Mouse (Mus musculus): Measurements from ENCODE around the gene Klhl2. TPM values are rescaled to one million over a fixed set of nuclear protein-coding genes. Genes with fewer than 3 reads are reported as not detected.

Klhl2 gene
- 10.5 and 13.9 TPM in 2 replicates for polyA plus RNA-seq (2014; fragmentation: Nextera tagmentation; extraction: Ambion mirVana)

DNA sequence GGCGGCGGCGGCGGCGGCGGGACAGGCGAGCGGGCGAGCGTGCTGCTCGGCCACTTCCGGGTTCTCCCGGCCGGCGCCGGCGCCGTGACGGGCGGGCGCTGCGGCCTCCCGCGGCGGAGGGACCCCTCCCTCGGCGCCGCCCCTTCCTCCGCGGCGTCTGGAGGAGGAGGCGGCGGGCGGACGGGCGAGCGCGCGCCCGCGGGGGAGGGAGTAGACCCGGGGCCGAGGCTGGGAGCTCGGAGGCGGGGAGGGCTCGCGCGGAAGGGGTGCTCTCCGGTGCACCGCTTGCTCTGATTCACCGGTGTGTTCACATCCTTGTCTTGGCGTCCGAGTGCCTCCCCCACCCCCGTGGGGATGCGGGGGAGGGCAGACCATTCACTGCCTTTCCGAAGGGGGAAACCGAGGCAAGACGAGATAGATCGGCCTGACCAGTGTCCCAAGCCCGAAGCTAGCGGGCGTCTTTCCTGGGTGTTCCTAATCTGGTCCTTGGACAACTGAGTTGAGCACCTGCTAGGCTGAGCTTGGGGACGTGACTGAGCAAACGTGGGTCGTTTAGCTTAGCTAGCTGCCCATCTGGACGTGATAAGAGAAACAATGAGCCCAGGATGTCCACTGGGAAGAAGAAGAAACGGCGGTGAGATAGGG lies at the start of gene Klhl2:
Gene Klhl2 (minus strand): TSS at position 121 of the 645 bp plus-strand sequence.
- WGBS: 0% methylated on average over 35 of the region's 68 CpGs
- H3K4me1 ChIP-seq (ENCODE audit: control insufficient read depth, insufficient read depth, low read length): no peaks in the 10 kb centered on the region
- ATAC-seq (replicated peaks; ENCODE audit: insufficient number of reproducible peaks, low FRiP score, low TSS enrichment, low read depth) (peak; percentile 82), DNase-seq (ENCODE audit: low spot score) (peak; percentile 82)
- no peaks in the 10 kb centered on the region for H3K9me3 ChIP-seq (replicated peaks; ENCODE audit: control insufficient read depth, low read length)
- H3K4me2 ChIP-seq (ENCODE audit: low read depth, low read length): peak within 1 kb of the TSS; percentile 83
- peak within 1 kb of the TSS; percentile 82 for H3K9ac ChIP-seq (replicated peaks; ENCODE audit: low read length)
- peak within 1 kb of the TSS; percentile 41; the same call in 1 of the 2 replicates for H3K27ac ChIP-seq (replicated peaks; ENCODE audit: low read depth, low read length)
- no peaks in the 10 kb centered on the region for H3K27me3 ChIP-seq (ENCODE audit: control insufficient read depth, insufficient read depth, low read length)
- no peaks in the 10 kb centered on the region for H3K36me3 ChIP-seq (replicated peaks; ENCODE audit: control insufficient read depth, insufficient read depth, low read depth, low read length)
- H3K4me3 ChIP-seq (ENCODE audit: low read depth, low read length): peak within 1 kb of the TSS; percentile 91

- no peak overlapping the region for H3K4me2 ChIP-seq (ENCODE audit: low read depth, low read length)
- DNase-seq (ENCODE audit: low spot score) (peak; percentile 29), ATAC-seq (replicated peaks; ENCODE audit: insufficient number of reproducible peaks, low FRiP score, low TSS enrichment, low read depth) (no peak)
- WGBS: 10% methylated on average over 4 of the region's 4 CpGs
- H3K9ac ChIP-seq (replicated peaks; ENCODE audit: low read length): no peak overlapping the region
- no peak overlapping the region for H3K4me3 ChIP-seq (ENCODE audit: low read depth, low read length)
- H3K9me3 ChIP-seq (replicated peaks; ENCODE audit: control insufficient read depth, low read length): no peaks in the 10 kb centered on the region
- H3K27ac ChIP-seq (replicated peaks; ENCODE audit: low read depth, low read length): no peak overlapping the region
- no peaks in the 10 kb centered on the region for H3K27me3 ChIP-seq (ENCODE audit: control insufficient read depth, insufficient read depth, low read length)
- H3K4me1 ChIP-seq (ENCODE audit: control insufficient read depth, insufficient read depth, low read length): no peaks in the 10 kb centered on the region
- H3K36me3 ChIP-seq (replicated peaks; ENCODE audit: control insufficient read depth, insufficient read depth, low read depth, low read length): no peaks in the 10 kb centered on the region
These were observed 48.9 kb upstream of the Klhl2 start for GRCm38 (mm10) chr8:64898710-64899109.

DNA sequence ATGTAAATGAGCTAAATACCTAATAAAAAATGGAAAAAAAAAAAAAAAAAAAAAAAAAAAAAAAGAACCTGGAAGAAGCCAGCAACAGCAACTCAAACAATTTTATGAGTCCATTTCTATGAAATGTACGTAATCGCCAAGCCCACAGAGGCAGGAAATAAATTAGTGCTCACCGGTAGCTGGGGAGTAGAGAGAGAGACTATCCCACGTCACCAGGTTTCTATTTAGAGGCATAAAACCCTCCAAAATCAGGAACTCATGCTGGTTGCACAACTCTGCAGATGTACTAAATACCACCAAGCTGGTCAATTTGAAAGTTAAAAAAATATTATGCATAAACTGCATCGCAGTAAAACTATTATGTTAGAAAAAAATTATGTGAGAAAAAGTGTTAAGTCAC lies 46.9 kb upstream of the Klhl2 start:
- ATAC-seq (replicated peaks; ENCODE audit: insufficient number of reproducible peaks, low FRiP score, low TSS enrichment, low read depth) (no peak), DNase-seq (ENCODE audit: low spot score) (no peak)
- Histone ChIP-seq H3K9me3 (replicated peaks; ENCODE audit: control insufficient read depth, low read length) (no peaks in the 10 kb centered on the region), H3K36me3 (replicated peaks; ENCODE audit: control insufficient read depth, insufficient read depth, low read depth, low read length) (no peaks in the 10 kb centered on the region), H3K9ac (replicated peaks; ENCODE audit: low read length) (no peak overlapping the region), H3K4me3 (ENCODE audit: low read depth, low read length) (no peak overlapping the region), H3K4me2 (ENCODE audit: low read depth, low read length) (no peak overlapping the region), H3K4me1 (ENCODE audit: control insufficient read depth, insufficient read depth, low read length) (no peaks in the 10 kb centered on the region), H3K27ac (replicated peaks; ENCODE audit: low read depth, low read length) (no peak overlapping the region), H3K27me3 (ENCODE audit: control insufficient read depth, insufficient read depth, low read length) (no peaks in the 10 kb centered on the region)
- 85% methylated on average over 5 of the region's 5 CpGs for WGBS

GRCm38 (mm10) chr8:64880619-64881200 lies 30.9 kb upstream of the Klhl2 start:
- H3K9me3 ChIP-seq (replicated peaks; ENCODE audit: control insufficient read depth, low read length): no peaks in the 10 kb centered on the region
- 31% methylated on average over 13 of the region's 13 CpGs for WGBS
- no peak overlapping the region for H3K27ac ChIP-seq (replicated peaks; ENCODE audit: low read depth, low read length)
- H3K27me3 ChIP-seq (ENCODE audit: control insufficient read depth, insufficient read depth, low read length): no peaks in the 10 kb centered on the region
- H3K4me3 ChIP-seq (ENCODE audit: low read depth, low read length): no peak overlapping the region
- DNase-seq (ENCODE audit: low spot score) (no peak), ATAC-seq (replicated peaks; ENCODE audit: insufficient number of reproducible peaks, low FRiP score, low TSS enrichment, low read depth) (no peak)
- H3K36me3 ChIP-seq (replicated peaks; ENCODE audit: control insufficient read depth, insufficient read depth, low read depth, low read length): no peaks in the 10 kb centered on the region
- no peaks in the 10 kb centered on the region for H3K4me1 ChIP-seq (ENCODE audit: control insufficient read depth, insufficient read depth, low read length)
- no peak overlapping the region for H3K9ac ChIP-seq (replicated peaks; ENCODE audit: low read length)
- no peak overlapping the region for H3K4me2 ChIP-seq (ENCODE audit: low read depth, low read length)

- Histone ChIP-seq H3K36me3 (replicated peaks; ENCODE audit: control insufficient read depth, insufficient read depth, low read depth, low read length) (no peaks in the 10 kb centered on the region), H3K4me3 (ENCODE audit: low read depth, low read length) (no peak overlapping the region), H3K9ac (replicated peaks; ENCODE audit: low read length) (no peak overlapping the region), H3K27me3 (ENCODE audit: control insufficient read depth, insufficient read depth, low read length) (no peaks in the 10 kb centered on the region), H3K4me2 (ENCODE audit: low read depth, low read length) (no peak overlapping the region), H3K4me1 (ENCODE audit: control insufficient read depth, insufficient read depth, low read length) (no peaks in the 10 kb centered on the region), H3K9me3 (replicated peaks; ENCODE audit: control insufficient read depth, low read length) (no peaks in the 10 kb centered on the region), H3K27ac (replicated peaks; ENCODE audit: low read depth, low read length) (no peak overlapping the region)
- no peak for ATAC-seq (replicated peaks; ENCODE audit: insufficient number of reproducible peaks, low FRiP score, low TSS enrichment, low read depth)
- 86% methylated on average over 22 of the region's 22 CpGs for WGBS
- DNase-seq (ENCODE audit: low spot score): no peak
These were observed 28.0 kb upstream of the Klhl2 start for GRCm38 (mm10) chr8:64877630-64878312.

- Histone ChIP-seq H3K4me3 (ENCODE audit: low read depth, low read length) (no peak overlapping the region), H3K9me3 (replicated peaks; ENCODE audit: control insufficient read depth, low read length) (no peaks in the 10 kb centered on the region), H3K9ac (replicated peaks; ENCODE audit: low read length) (no peak overlapping the region), H3K36me3 (replicated peaks; ENCODE audit: control insufficient read depth, insufficient read depth, low read depth, low read length) (no peaks in the 10 kb centered on the region), H3K27ac (replicated peaks; ENCODE audit: low read depth, low read length) (no peak overlapping the region), H3K4me1 (ENCODE audit: control insufficient read depth, insufficient read depth, low read length) (no peaks in the 10 kb centered on the region), H3K27me3 (ENCODE audit: control insufficient read depth, insufficient read depth, low read length) (no peaks in the 10 kb centered on the region), H3K4me2 (ENCODE audit: low read depth, low read length) (no peak overlapping the region)
- 86% methylated on average over 12 of the region's 12 CpGs for WGBS
- DNase-seq (ENCODE audit: low spot score): no peak
- no peak for ATAC-seq (replicated peaks; ENCODE audit: insufficient number of reproducible peaks, low FRiP score, low TSS enrichment, low read depth)
These were observed 21.8 kb upstream of the Klhl2 start for GRCm38 (mm10) chr8:64871469-64872165.

DNA sequence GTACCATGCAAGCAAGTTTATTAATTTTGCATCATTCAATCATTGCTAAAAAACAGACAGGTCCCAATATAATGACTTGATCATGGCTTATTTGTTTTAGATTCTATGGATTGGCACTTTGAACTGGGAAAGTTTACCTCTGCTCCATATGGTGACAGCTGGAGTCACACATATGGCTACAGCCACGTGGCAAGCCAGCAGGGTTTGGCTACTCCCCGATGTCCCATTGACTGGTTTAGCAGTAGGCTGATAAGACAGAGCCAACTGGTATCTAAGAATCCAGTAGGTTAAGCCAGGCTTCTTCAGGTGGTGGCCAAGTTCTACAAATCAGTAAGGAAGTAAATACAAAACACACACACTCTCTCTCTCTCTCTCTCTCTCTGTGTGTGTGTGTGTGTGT lies 20.4 kb upstream of the Klhl2 start:
- ATAC-seq (replicated peaks; ENCODE audit: insufficient number of reproducible peaks, low FRiP score, low TSS enrichment, low read depth) (no peak), DNase-seq (ENCODE audit: low spot score) (no peak)
- Histone ChIP-seq H3K36me3 (replicated peaks; ENCODE audit: control insufficient read depth, insufficient read depth, low read depth, low read length) (no peaks in the 10 kb centered on the region), H3K9me3 (replicated peaks; ENCODE audit: control insufficient read depth, low read length) (no peaks in the 10 kb centered on the region), H3K9ac (replicated peaks; ENCODE audit: low read length) (no peak overlapping the region), H3K4me3 (ENCODE audit: low read depth, low read length) (no peak overlapping the region), H3K4me2 (ENCODE audit: low read depth, low read length) (no peak overlapping the region), H3K27me3 (ENCODE audit: control insufficient read depth, insufficient read depth, low read length) (no peaks in the 10 kb centered on the region), H3K4me1 (ENCODE audit: control insufficient read depth, insufficient read depth, low read length) (no peaks in the 10 kb centered on the region), H3K27ac (replicated peaks; ENCODE audit: low read depth, low read length) (no peak overlapping the region)
- WGBS: 58% methylated on average over 2 of the region's 2 CpGs

All from embryonic facial prominence, embryonic 11.5 days (tissue).